Mouse (Mus musculus) heart, embryonic 10.5 days (tissue): ENCODE data around the gene Naa11. TPM values are rescaled to one million over a fixed set of nuclear protein-coding genes. Genes with fewer than 3 reads are reported as not detected.
A peak's percentile ranks its signal among the peaks of the same experiment; 100 is the strongest.

Source experiments
- DNase-seq: peaks from one replicate; pipeline ENCODE4 v3.0.0-alpha.2; 2017; ENCODE audit warnings: low spot score
- H3K27ac ChIP-seq: fragments of 300-500 bp; sonication (generic); 2 replicates; pipeline ENCODE4 v1.5.1; 2016; ENCODE audit warnings: mild to moderate bottlenecking
- H3K27me3 ChIP-seq: fragments of 300-500 bp; sonication (generic); 2 replicates; pipeline ENCODE4 v1.6.1; 2016; ENCODE audit warnings: mild to moderate bottlenecking; ENCODE audit not compliant: poor library complexity, insufficient read depth, severe bottlenecking
- H3K36me3 ChIP-seq: fragments of 300-500 bp; sonication (generic); 2 replicates; pipeline ENCODE4 v1.6.1; 2016; ENCODE audit warnings: mild to moderate bottlenecking, moderate library complexity
- H3K4me1 ChIP-seq: fragments of 300-500 bp; sonication (generic); 2 replicates; pipeline ENCODE4 v1.6.1; 2016; ENCODE audit warnings: mild to moderate bottlenecking
- H3K4me3 ChIP-seq: fragments of 300-500 bp; sonication (generic); 2 replicates; pipeline ENCODE4 v1.5.1; 2016; ENCODE audit warnings: mild to moderate bottlenecking, moderate library complexity
- H3K9me3 ChIP-seq: fragments of 300-500 bp; sonication (generic); 2 replicates; pipeline ENCODE4 v1.6.1; 2016; ENCODE audit warnings: mild to moderate bottlenecking, moderate library complexity
- WGBS: fragments of 180-500 bp; shearing (Covaris S2); methylation state at CpG from one replicate; pipeline ENCODE4 v1.1.7; 2016; 5-methylcytosine and 5-hydroxymethylcytosine counted together
- polyA plus RNA-seq: library from polyadenylated mRNA; unstranded; fragments of >200 nt; fragmentation: Nextera tagmentation; extraction: Ambion mirVana; gene quantifications from 2 replicates; pipeline ENCODE4 v1.2.1, GENCODE M21; 2016

The Naa11 gene
- polyA plus RNA-seq, 1 experiment from 2014 or later: not detected

DNA sequence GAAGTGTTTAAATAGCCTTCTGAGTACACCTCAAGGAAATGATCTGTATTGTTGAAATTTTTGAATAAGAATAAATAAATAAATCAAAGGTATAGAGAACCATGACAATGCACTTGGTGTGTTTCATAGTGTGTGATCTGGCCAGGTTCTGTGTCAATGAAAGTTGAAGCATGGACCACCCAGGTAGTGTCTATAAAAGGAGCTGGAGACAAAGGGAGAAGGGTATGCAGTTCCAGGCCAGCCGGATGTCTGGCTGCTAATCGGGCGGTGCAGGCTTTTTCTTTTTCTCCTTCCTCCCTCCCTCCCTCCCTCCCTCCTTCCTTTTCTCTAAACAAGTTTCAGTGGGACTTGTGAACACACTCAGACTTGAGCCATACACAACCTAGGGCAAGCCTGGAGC, 12.2 kb downstream of the Naa11 start:
- WGBS: 40% methylated on average over 3 of the region's 3 CpGs

GRCm38 (mm10) chr5:97364781-97365180, 27.4 kb downstream of the Naa11 start:
- WGBS: 79% methylated on average over 8 of the region's 8 CpGs
- Histone ChIP-seq H3K4me1 (peaks cover 5% of the 10 kb centered on the region; the same call in 1 of the 2 replicates), H3K27ac (no peak overlapping the region), H3K9me3 (no peaks in the 10 kb centered on the region), H3K27me3 (no peaks in the 10 kb centered on the region), H3K4me3 (no peak overlapping the region), H3K36me3 (no peaks in the 10 kb centered on the region)
- DNase-seq: no peak

More for the DNA sequence above, 12.2 kb downstream of the Naa11 start:
- H3K4me1 ChIP-seq: peaks cover 8% of the 10 kb centered on the region
- no peak overlapping the region for H3K4me3 ChIP-seq
- no peak for DNase-seq
- H3K9me3 ChIP-seq: no peaks in the 10 kb centered on the region
- no peak overlapping the region for H3K27ac ChIP-seq
- H3K27me3 ChIP-seq: no peaks in the 10 kb centered on the region
- H3K36me3 ChIP-seq: no peaks in the 10 kb centered on the region

DNA sequence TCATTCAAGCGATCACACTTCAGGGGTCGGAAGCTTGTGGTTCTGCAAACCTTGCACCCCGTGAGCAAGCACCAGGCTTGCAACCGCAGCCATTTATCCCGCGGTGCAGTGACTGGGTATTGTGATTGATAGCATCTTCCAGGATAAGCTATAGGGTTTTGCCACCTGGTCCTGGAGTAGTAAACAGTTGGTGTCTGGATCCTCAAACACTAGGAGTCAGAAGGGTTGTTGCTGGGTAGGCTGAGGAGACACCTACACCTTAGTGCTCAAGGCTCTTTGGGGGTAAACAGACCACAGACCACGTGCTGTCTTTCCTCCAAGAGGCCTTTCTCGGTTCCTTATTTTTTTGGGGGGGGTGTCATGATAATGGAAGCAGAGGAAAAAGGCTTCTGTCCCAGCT, 27.9 kb downstream of the Naa11 start:
- H3K27ac ChIP-seq: no peak overlapping the region
- no peaks in the 10 kb centered on the region for H3K36me3 ChIP-seq
- WGBS: 76% methylated on average over 8 of the region's 8 CpGs
- no peaks in the 10 kb centered on the region for H3K9me3 ChIP-seq
- H3K4me3 ChIP-seq: no peak overlapping the region
- H3K27me3 ChIP-seq: no peaks in the 10 kb centered on the region
- H3K4me1 ChIP-seq: peaks cover 5% of the 10 kb centered on the region; the same call in 1 of the 2 replicates
- DNase-seq: no peak

DNA sequence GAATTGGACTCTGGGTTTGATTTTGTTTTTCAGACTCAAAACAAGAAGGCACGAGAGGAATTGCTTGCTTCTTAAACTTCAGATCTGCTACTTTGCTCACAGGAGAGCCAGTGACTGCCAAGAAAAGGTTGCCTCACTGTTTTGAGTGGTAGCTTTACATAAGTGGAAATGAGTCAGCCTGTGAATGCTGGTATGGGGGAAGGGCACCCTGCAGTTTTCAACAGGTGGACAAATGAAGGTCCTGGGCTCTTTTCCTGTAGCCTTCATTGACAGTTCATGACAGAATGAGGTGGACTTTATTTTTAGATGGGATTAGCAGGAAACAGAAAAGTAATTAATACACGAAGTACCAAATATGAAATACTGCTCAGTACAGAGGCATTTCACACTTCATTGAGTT, 29.6 kb downstream of the Naa11 start:
- Histone ChIP-seq H3K27me3 (no peaks in the 10 kb centered on the region), H3K27ac (no peak overlapping the region), H3K4me3 (no peak overlapping the region), H3K9me3 (no peaks in the 10 kb centered on the region), H3K36me3 (no peaks in the 10 kb centered on the region), H3K4me1 (peaks cover 5% of the 10 kb centered on the region; the same call in 1 of the 2 replicates)
- 54% methylated on average over 2 of the region's 2 CpGs for WGBS
- no peak for DNase-seq

GRCm38 (mm10) chr5:97359104-97359503, 33.1 kb downstream of the Naa11 start:
- H3K4me1 ChIP-seq: peaks cover 10% of the 10 kb centered on the region; the same call in 1 of the 2 replicates
- no peaks in the 10 kb centered on the region for H3K9me3 ChIP-seq
- H3K27me3 ChIP-seq: no peaks in the 10 kb centered on the region
- no peaks in the 10 kb centered on the region for H3K36me3 ChIP-seq
- 57% methylated on average over 4 of the region's 4 CpGs for WGBS
- H3K27ac ChIP-seq: no peak overlapping the region
- no peak for DNase-seq
- H3K4me3 ChIP-seq: no peak overlapping the region

- H3K27ac ChIP-seq: 0 out of 2 replicates have a peak overlapping the region, but pooled peaks have one; percentile 10
Measured at GRCm38 (mm10) chr5:97356135-97356534, 36.0 kb downstream of the Naa11 start.

GRCm38 (mm10) chr5:97355152-97355551, 37.0 kb downstream of the Naa11 start:
- 88% methylated on average over 2 of the region's 2 CpGs for WGBS
- DNase-seq: no peak

More at GRCm38 (mm10) chr5:97356135-97356534, 36.0 kb downstream of the Naa11 start:
- Histone ChIP-seq H3K36me3 (no peaks in the 10 kb centered on the region), H3K4me1 (peaks cover 5% of the 10 kb centered on the region; the same call in 1 of the 2 replicates), H3K4me3 (no peak overlapping the region), H3K27me3 (no peaks in the 10 kb centered on the region), H3K9me3 (no peaks in the 10 kb centered on the region)
- DNase-seq: no peak
- WGBS: 34% methylated on average over 2 of the region's 2 CpGs

GRCm38 (mm10) chr5:97348760-97349159, 43.4 kb downstream of the Naa11 start:
- no peak overlapping the region for H3K27ac ChIP-seq
- H3K4me3 ChIP-seq: no peak overlapping the region
- H3K9me3 ChIP-seq: no peaks in the 10 kb centered on the region
- no peaks in the 10 kb centered on the region for H3K27me3 ChIP-seq
- 0 out of 2 replicates have a peak, but pooled peaks cover 6% of the 10 kb centered on the region for H3K4me1 ChIP-seq
- 53% methylated on average over 2 of the region's 2 CpGs for WGBS
- DNase-seq: no peak
- no peaks in the 10 kb centered on the region for H3K36me3 ChIP-seq

More at GRCm38 (mm10) chr5:97355152-97355551, 37.0 kb downstream of the Naa11 start:
- Histone ChIP-seq H3K4me1 (peaks cover 5% of the 10 kb centered on the region; the same call in 1 of the 2 replicates), H3K9me3 (no peaks in the 10 kb centered on the region), H3K4me3 (no peak overlapping the region), H3K36me3 (no peaks in the 10 kb centered on the region), H3K27ac (no peak overlapping the region), H3K27me3 (no peaks in the 10 kb centered on the region)

DNA sequence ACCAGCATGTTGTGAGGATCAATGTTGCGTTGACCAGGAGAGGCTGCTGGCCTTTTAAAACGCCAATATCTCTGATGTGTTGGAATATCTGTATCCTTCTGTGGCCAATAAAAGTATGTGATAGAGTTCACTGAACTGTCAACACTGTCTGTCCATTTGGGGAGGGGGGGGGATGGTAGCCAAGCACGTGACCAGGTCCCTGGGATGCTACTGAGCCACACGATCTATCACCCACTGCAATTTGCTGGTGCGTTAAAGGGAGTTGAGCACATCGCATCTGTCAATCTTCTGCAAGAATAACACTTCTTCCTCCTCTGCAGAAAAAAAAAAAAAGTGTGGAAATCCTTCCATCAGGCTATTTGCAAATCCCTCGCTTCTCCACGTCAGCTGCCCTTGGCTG, 43.9 kb downstream of the Naa11 start:
- 57% methylated on average over 8 of the region's 8 CpGs for WGBS
- no peaks in the 10 kb centered on the region for H3K36me3 ChIP-seq

DNA sequence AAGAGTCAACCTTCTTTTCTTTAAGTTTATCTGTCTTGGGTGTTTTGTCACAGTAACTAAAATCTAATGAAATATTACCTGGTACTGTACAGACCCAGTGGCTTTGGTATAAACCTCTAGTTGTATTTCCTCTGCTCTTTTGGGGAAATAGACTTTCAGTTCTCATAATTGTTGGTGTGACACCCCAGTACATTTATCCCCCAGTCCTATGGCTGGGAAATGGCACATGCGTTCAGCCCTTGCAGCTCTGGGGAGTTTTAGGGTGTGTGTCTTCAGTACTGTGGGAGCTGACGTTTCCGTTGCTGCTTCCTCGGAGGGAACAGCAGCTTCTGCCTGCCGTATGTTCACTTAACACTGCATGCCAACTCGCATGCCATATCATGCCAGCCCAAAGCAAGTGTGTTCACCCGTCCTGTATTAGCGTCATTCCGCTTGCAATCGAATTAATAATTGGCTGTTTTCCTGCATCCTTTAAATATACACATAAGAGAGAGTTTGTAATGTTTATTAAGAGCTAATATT, 46.4 kb downstream of the Naa11 start:
- Histone ChIP-seq H3K27me3 (no peaks in the 10 kb centered on the region), H3K36me3 (no peaks in the 10 kb centered on the region), H3K4me3 (no peak overlapping the region), H3K4me1 (0 out of 2 replicates have a peak, but pooled peaks cover 6% of the 10 kb centered on the region), H3K9me3 (no peaks in the 10 kb centered on the region), H3K27ac (no peak overlapping the region)
- 86% methylated on average over 10 of the region's 10 CpGs for WGBS
- no peak for DNase-seq

More for the DNA sequence above, 43.9 kb downstream of the Naa11 start:
- DNase-seq: no peak
- H3K27me3 ChIP-seq: no peaks in the 10 kb centered on the region
- H3K4me1 ChIP-seq: 0 out of 2 replicates have a peak, but pooled peaks cover 6% of the 10 kb centered on the region
- no peak overlapping the region for H3K27ac ChIP-seq
- H3K4me3 ChIP-seq: no peak overlapping the region
- H3K9me3 ChIP-seq: no peaks in the 10 kb centered on the region

- H3K27ac ChIP-seq: no peak overlapping the region
- 0 out of 2 replicates have a peak, but pooled peaks cover 6% of the 10 kb centered on the region for H3K4me1 ChIP-seq
- no peak overlapping the region for H3K4me3 ChIP-seq
- H3K9me3 ChIP-seq: no peaks in the 10 kb centered on the region
- no peaks in the 10 kb centered on the region for H3K36me3 ChIP-seq
- DNase-seq: no peak
- H3K27me3 ChIP-seq: no peaks in the 10 kb centered on the region
Measured at GRCm38 (mm10) chr5:97345129-97345528, 47.0 kb downstream of the Naa11 start.

GRCm38 (mm10) chr5:97344144-97344543, 48.0 kb downstream of the Naa11 start:
- no peak overlapping the region for H3K4me3 ChIP-seq
- no peak overlapping the region for H3K27ac ChIP-seq
- 0 out of 2 replicates have a peak, but pooled peaks cover 6% of the 10 kb centered on the region for H3K4me1 ChIP-seq
- DNase-seq: no peak
- H3K36me3 ChIP-seq: no peaks in the 10 kb centered on the region
- H3K27me3 ChIP-seq: no peaks in the 10 kb centered on the region
- H3K9me3 ChIP-seq: no peaks in the 10 kb centered on the region
- 76% methylated on average over 3 of the region's 3 CpGs for WGBS

DNA sequence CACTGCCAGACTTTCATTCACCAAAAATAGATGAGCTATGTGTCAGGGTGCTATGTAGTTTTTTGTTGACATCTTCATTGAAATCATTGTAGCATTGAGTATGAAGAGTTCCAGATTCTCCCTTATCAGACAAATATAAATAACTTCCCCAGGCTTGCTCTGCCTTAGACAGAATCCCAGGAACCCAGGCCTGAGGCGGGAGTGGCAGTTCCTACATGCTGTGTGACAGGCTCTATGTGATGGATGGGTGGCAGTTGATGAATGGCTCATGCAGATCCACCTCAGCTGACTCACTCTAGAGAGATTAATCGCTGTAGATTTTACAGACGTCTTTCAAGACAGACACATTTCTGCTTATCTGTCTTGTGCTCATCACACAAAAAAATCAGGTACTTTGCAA, 57.4 kb downstream of the Naa11 start:
- no peak overlapping the region for H3K27ac ChIP-seq
- 25% methylated on average over 3 of the region's 3 CpGs for WGBS
- H3K36me3 ChIP-seq: no peaks in the 10 kb centered on the region
- DNase-seq: peak; percentile 78
- H3K27me3 ChIP-seq: no peaks in the 10 kb centered on the region
- no peaks in the 10 kb centered on the region for H3K9me3 ChIP-seq
- no peaks in the 10 kb centered on the region; the same call in 1 of the 2 replicates for H3K4me1 ChIP-seq
- H3K4me3 ChIP-seq: no peak overlapping the region
